Mouse (Mus musculus): Measurements from ENCODE around the gene Serpina1f. TPM values are rescaled to one million over a fixed set of nuclear protein-coding genes. Genes with fewer than 3 reads are reported as not detected.
"Not testable (repeated sequence)": the region's sequence is repeated elsewhere in the genome, so short reads cannot be mapped to it uniquely, and the experiment has no call there.

Gene Serpina1f
- polyA plus RNA-seq, 1 experiment = not detected

DNA sequence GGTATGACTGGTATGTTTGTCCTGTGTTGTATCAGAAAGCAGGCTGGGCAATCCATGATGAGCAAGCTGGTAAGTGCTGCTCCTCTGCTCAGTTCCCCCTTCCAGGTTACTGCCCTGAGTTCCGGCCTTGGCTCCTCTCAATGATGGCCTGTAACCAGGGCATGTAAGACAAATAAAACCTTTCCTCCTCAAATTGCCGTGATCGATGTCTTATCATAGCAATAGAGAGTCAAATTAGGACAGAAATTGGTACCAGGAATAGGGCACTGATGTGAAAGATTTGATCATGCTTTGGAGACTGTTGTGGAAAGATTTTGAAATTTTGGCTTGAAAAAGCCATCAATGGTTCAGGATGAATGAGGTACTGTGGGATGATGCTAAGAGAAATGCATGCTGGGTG is 30.0 kb downstream of the Serpina1f start:
- no peak overlapping the region for H3ac ChIP-seq (ENCODE audit: control insufficient read depth, insufficient read length)
- H3K4me3 ChIP-seq = no peak overlapping the region
- H3K79me2 ChIP-seq (ENCODE audit: control insufficient read depth, insufficient read depth) = no peaks in the 10 kb centered on the region
- no peaks in the 10 kb centered on the region for H3K27me3 ChIP-seq (ENCODE audit: control insufficient read depth, insufficient read depth, insufficient read length)
- no peaks in the 10 kb centered on the region for H3K36me3 ChIP-seq (ENCODE audit: control insufficient read depth, insufficient read depth)
- H3K4me2 ChIP-seq (ENCODE audit: low read depth) = no peak overlapping the region
- no peak for TF ChIP-seq POLR2AphosphoS2 (IDR thresholded peaks at IDR 0.05; ENCODE audit: insufficient read length, low read depth)
- TF ChIP-seq USF1 (IDR thresholded peaks at IDR 0.05; ENCODE audit: low read depth) = no peak
- no peak for TF ChIP-seq TCF12 (IDR thresholded peaks at IDR 0.05; ENCODE audit: insufficient read depth, poor library complexity, severe bottlenecking)
- TF ChIP-seq MYOG (IDR thresholded peaks at IDR 0.05; ENCODE audit: control insufficient read depth in 1 of 3, insufficient read depth in 1 of 3, insufficient read length in 2 of 3, low read depth in 2 of 3) = no peak
- TF ChIP-seq MYOD1 (IDR thresholded peaks at IDR 0.05; ENCODE audit: control insufficient read depth in 1 of 3, insufficient read length in 2 of 3, low read depth in 2 of 3) = no peak

- not testable (repeated sequence) for H3K79me2 ChIP-seq (ENCODE audit: control insufficient read depth, insufficient read depth); H3K27me3 ChIP-seq (ENCODE audit: control insufficient read depth, insufficient read depth, insufficient read length); H3K36me3 ChIP-seq (ENCODE audit: control insufficient read depth, insufficient read depth); H3K4me2 ChIP-seq (ENCODE audit: low read depth); H3ac ChIP-seq (ENCODE audit: control insufficient read depth, insufficient read length); H3K4me3 ChIP-seq
Measured at GRCm38 (mm10) chr12:103662053-103662452, 33.3 kb downstream of the Serpina1f start.

DNA sequence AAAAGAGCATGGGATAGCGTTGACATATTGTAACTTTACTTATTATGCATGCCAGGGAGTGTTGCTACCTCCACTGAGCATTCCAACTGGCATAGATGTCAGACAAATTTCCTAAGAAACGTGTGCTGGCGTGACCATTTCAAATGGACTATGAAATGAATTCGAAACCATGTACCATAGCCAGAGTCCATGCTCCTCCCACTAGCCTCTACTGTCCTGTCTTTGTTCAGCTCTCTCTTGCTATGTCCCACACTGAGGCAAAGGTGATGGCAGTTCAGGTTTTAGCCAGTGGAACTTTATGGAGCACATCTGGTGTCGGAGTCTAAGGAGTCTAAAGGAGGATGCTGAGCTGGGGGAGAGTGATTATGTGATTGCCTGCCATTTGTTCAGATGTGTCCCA is 35.3 kb downstream of the Serpina1f start:
- TF ChIP-seq MYOG (IDR thresholded peaks at IDR 0.05; ENCODE audit: control insufficient read depth in 1 of 3, insufficient read depth in 1 of 3, insufficient read length in 2 of 3, low read depth in 2 of 3) (no peak), TCF3 (IDR thresholded peaks at IDR 0.05; ENCODE audit: insufficient read length, low read depth) (no peak), E2F4 (IDR thresholded peaks at IDR 0.05; ENCODE audit: insufficient read depth) (no peak), TCF12 (IDR thresholded peaks at IDR 0.05; ENCODE audit: insufficient read depth, poor library complexity, severe bottlenecking) (no peak), CEBPB (IDR thresholded peaks at IDR 0.05; ENCODE audit: insufficient read depth, poor library complexity, severe bottlenecking) (no peak), POLR2AphosphoS2 (IDR thresholded peaks at IDR 0.05; ENCODE audit: insufficient read length, low read depth) (no peak), MAX (IDR thresholded peaks at IDR 0.05; ENCODE audit: low read depth) (no peak), REST (IDR thresholded peaks at IDR 0.05; ENCODE audit: insufficient read depth, insufficient read length) (no peak), SRF (IDR thresholded peaks at IDR 0.05; ENCODE audit: control insufficient read depth, insufficient read length, low read depth) (no peak), USF1 (IDR thresholded peaks at IDR 0.05; ENCODE audit: low read depth) (no peak), MYOD1 (IDR thresholded peaks at IDR 0.05; ENCODE audit: control insufficient read depth in 1 of 3, insufficient read length in 2 of 3, low read depth in 2 of 3) (no peak), POLR2A (IDR thresholded peaks at IDR 0.05; ENCODE audit: insufficient read length, low read depth) (no peak)
- Histone ChIP-seq H3K27me3 (ENCODE audit: control insufficient read depth, insufficient read depth, insufficient read length) (no peaks in the 10 kb centered on the region), H3K4me3 (no peak overlapping the region), H3ac (ENCODE audit: control insufficient read depth, insufficient read length) (no peak overlapping the region), H3K79me2 (ENCODE audit: control insufficient read depth, insufficient read depth) (no peaks in the 10 kb centered on the region), H3K36me3 (ENCODE audit: control insufficient read depth, insufficient read depth) (no peaks in the 10 kb centered on the region), H3K4me2 (ENCODE audit: low read depth) (no peak overlapping the region)

- Histone ChIP-seq H3K4me2 (ENCODE audit: low read depth) (no peak overlapping the region), H3K36me3 (ENCODE audit: control insufficient read depth, insufficient read depth) (no peaks in the 10 kb centered on the region), H3K27me3 (ENCODE audit: control insufficient read depth, insufficient read depth, insufficient read length) (no peaks in the 10 kb centered on the region), H3K79me2 (ENCODE audit: control insufficient read depth, insufficient read depth) (no peaks in the 10 kb centered on the region), H3K4me3 (no peak overlapping the region), H3ac (ENCODE audit: control insufficient read depth, insufficient read length) (no peak overlapping the region)
- no peak for TF ChIP-seq POLR2AphosphoS2 (IDR thresholded peaks at IDR 0.05; ENCODE audit: insufficient read length, low read depth)
- no peak for TF ChIP-seq MYOG (IDR thresholded peaks at IDR 0.05; ENCODE audit: control insufficient read depth in 1 of 3, insufficient read depth in 1 of 3, insufficient read length in 2 of 3, low read depth in 2 of 3)
- no peak for TF ChIP-seq CEBPB (IDR thresholded peaks at IDR 0.05; ENCODE audit: insufficient read depth, poor library complexity, severe bottlenecking)
- no peak for TF ChIP-seq REST (IDR thresholded peaks at IDR 0.05; ENCODE audit: insufficient read depth, insufficient read length)
Measured at GRCm38 (mm10) chr12:103659171-103659570, 36.2 kb downstream of the Serpina1f start.

DNA sequence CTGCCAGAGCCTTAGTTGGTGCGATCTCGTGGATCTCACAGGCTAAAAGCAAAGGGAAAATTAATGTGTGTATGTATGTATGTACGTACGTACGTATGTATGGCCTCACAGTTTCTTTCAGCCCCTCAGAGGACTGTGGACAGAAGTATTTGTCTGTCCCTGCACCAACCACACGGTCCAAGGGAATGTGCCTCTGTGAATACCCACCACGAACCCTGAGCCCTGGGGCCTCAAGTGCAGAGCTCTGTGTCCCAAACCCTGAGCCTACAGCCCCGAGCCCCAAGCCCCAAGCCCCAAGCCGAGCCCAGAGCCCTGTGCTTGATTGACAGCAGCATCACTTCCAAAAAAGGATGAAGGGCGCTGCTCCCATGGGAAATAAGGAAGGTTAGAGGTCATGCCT is 37.3 kb downstream of the Serpina1f start:
- H3K4me3 ChIP-seq = no peak overlapping the region
- no peaks in the 10 kb centered on the region for H3K27me3 ChIP-seq (ENCODE audit: control insufficient read depth, insufficient read depth, insufficient read length)
- no peaks in the 10 kb centered on the region for H3K79me2 ChIP-seq (ENCODE audit: control insufficient read depth, insufficient read depth)
- no peak overlapping the region for H3K4me2 ChIP-seq (ENCODE audit: low read depth)
- H3K36me3 ChIP-seq (ENCODE audit: control insufficient read depth, insufficient read depth) = no peaks in the 10 kb centered on the region
- TF ChIP-seq CEBPB (IDR thresholded peaks at IDR 0.05; ENCODE audit: insufficient read depth, poor library complexity, severe bottlenecking) (no peak), SRF (IDR thresholded peaks at IDR 0.05; ENCODE audit: control insufficient read depth, insufficient read length, low read depth) (no peak), USF1 (IDR thresholded peaks at IDR 0.05; ENCODE audit: low read depth) (no peak), MYOD1 (IDR thresholded peaks at IDR 0.05; ENCODE audit: control insufficient read depth in 1 of 3, insufficient read length in 2 of 3, low read depth in 2 of 3) (no peak), TCF12 (IDR thresholded peaks at IDR 0.05; ENCODE audit: insufficient read depth, poor library complexity, severe bottlenecking) (no peak), POLR2AphosphoS2 (IDR thresholded peaks at IDR 0.05; ENCODE audit: insufficient read length, low read depth) (no peak), POLR2A (IDR thresholded peaks at IDR 0.05; ENCODE audit: insufficient read length, low read depth) (no peak), E2F4 (IDR thresholded peaks at IDR 0.05; ENCODE audit: insufficient read depth) (no peak), REST (IDR thresholded peaks at IDR 0.05; ENCODE audit: insufficient read depth, insufficient read length) (no peak), MAX (IDR thresholded peaks at IDR 0.05; ENCODE audit: low read depth) (no peak), TCF3 (IDR thresholded peaks at IDR 0.05; ENCODE audit: insufficient read length, low read depth) (no peak), MYOG (IDR thresholded peaks at IDR 0.05; ENCODE audit: control insufficient read depth in 1 of 3, insufficient read depth in 1 of 3, insufficient read length in 2 of 3, low read depth in 2 of 3) (no peak)
- no peak overlapping the region for H3ac ChIP-seq (ENCODE audit: control insufficient read depth, insufficient read length)
